In the genomic region with DNA sequence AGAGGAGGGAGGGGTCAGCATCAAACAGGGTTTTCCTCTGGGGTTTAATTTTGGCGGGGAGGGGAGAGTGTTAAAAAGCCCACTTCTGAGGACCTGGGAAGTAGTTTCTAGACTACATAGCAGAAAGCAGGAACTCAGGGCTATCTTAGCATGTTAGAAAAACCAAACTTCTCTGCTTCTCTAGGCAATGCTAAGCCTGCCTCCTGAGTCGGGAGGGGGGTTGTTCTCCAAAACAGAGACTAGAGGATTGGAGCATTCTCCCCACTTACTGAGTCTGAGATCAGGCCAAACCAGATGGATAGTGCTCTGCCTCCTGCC, we compare ENCODE assay signal across 13 mouse cellular contexts. TPM values are rescaled to one million over a fixed set of nuclear protein-coding genes. Genes with fewer than 3 reads are reported as not detected.
DNase-seq lines count a peak whose midpoint lies in the region; ATAC-seq lines count a peak whose summit lies in the region.
"Had no signal": no experiment of that assay in that cellular context is flagged by ENCODE, and none has a peak within 500 bp of the region (broad histone marks: within the 10 kb centered on the region; RNA-seq: fewer than 3 reads in every experiment).

No protein-coding gene starts in this region.

- H3K27me3 ChIP-seq in hindbrain, embryonic 12.5 days: peaks cover 68% of the 10 kb centered on the region
- peaks cover 36% of the 10 kb centered on the region for H3K27me3 ChIP-seq in hindbrain, embryonic 11.5 days (ENCODE audit: control insufficient read depth, insufficient read depth, low read length)
- peaks cover 91% of the 10 kb centered on the region for H3K27me3 ChIP-seq in midbrain, embryonic 13.5 days
- H3K27me3 ChIP-seq in midbrain, embryonic 16.5 days (ENCODE audit: control insufficient read depth, insufficient read depth, low read depth, low read length): peaks cover 49% of the 10 kb centered on the region
- H3K27me3 ChIP-seq in limb, embryonic 10.5 days (ENCODE audit: low read depth, poor library complexity, severe bottlenecking): peaks cover 48% of the 10 kb centered on the region
- peaks cover 32% of the 10 kb centered on the region for H3K27me3 ChIP-seq in stomach, embryonic 16.5 days (ENCODE audit: control insufficient read depth, insufficient read depth, low read length)

- no peak overlapping the region for H3K27ac ChIP-seq in hindbrain, embryonic 12.5 days
- no peak overlapping the region for H3K27ac ChIP-seq in hindbrain, embryonic 11.5 days (ENCODE audit: low read depth, low read length)
- H3K27ac ChIP-seq in midbrain, embryonic 13.5 days: no peak overlapping the region
- no peak overlapping the region for H3K27ac ChIP-seq in midbrain, embryonic 16.5 days (ENCODE audit: low read length)
- H3K27ac ChIP-seq in limb, embryonic 10.5 days: peak overlapping the region; percentile 88; the same call in 1 of the 2 replicates
- peak overlapping the region; percentile 26; the same call in 1 of the 2 replicates for H3K27ac ChIP-seq in stomach, embryonic 16.5 days (ENCODE audit: low read length)
- H3K27ac ChIP-seq: layer of hippocampus, adult 2 months; limb, embryonic 15.5 days had no signal

- H3K36me3 ChIP-seq in hindbrain, embryonic 12.5 days: no peaks in the 10 kb centered on the region
- no peaks in the 10 kb centered on the region for H3K36me3 ChIP-seq in hindbrain, embryonic 11.5 days (ENCODE audit: control insufficient read depth, insufficient read depth, low read length)
- no peaks in the 10 kb centered on the region for H3K36me3 ChIP-seq in midbrain, embryonic 13.5 days
- H3K36me3 ChIP-seq in midbrain, embryonic 16.5 days (ENCODE audit: control insufficient read depth, insufficient read depth, low read length): no peaks in the 10 kb centered on the region
- peaks cover 5% of the 10 kb centered on the region; the same call in 1 of the 2 replicates for H3K36me3 ChIP-seq in limb, embryonic 10.5 days
- H3K36me3 ChIP-seq in stomach, embryonic 16.5 days (ENCODE audit: control insufficient read depth, insufficient read depth, low read length): no peaks in the 10 kb centered on the region
- H3K36me3 ChIP-seq: limb, embryonic 15.5 days had no signal

- no peak for ATAC-seq in hindbrain, embryonic 12.5 days (ENCODE audit: low FRiP score)
- ATAC-seq in hindbrain, embryonic 11.5 days (ENCODE audit: low FRiP score): no peak
- no peak for ATAC-seq in midbrain, embryonic 13.5 days
- no peak for ATAC-seq in midbrain, embryonic 16.5 days
- no peak for ATAC-seq in stomach, embryonic 16.5 days (ENCODE audit: insufficient read depth, low FRiP score)
- ATAC-seq: CD4-positive, CD25-positive, alpha-beta regulatory T cell, adult 4 months had no signal

- DNase-seq in hindbrain, embryonic 11.5 days (ENCODE audit: low spot score): no peak
- no peak for DNase-seq in limb, embryonic 10.5 days (ENCODE audit: low spot score)
- DNase-seq in left cerebral cortex, postnatal 14 days (ENCODE audit: low spot score in 2 of 2): no peak
- DNase-seq in left cerebral cortex, adult 9 months (ENCODE audit: low spot score in 2 of 2): no peak
- DNase-seq: cerebellum, postnatal 14 days; heart, adult 18-20 months had no signal

- no peaks in the 10 kb centered on the region for H3K9me3 ChIP-seq in hindbrain, embryonic 12.5 days (replicated peaks)
- H3K9me3 ChIP-seq in hindbrain, embryonic 11.5 days (ENCODE audit: control insufficient read depth, low read length): no peaks in the 10 kb centered on the region
- no peaks in the 10 kb centered on the region for H3K9me3 ChIP-seq in midbrain, embryonic 13.5 days
- no peaks in the 10 kb centered on the region for H3K9me3 ChIP-seq in midbrain, embryonic 16.5 days (replicated peaks; ENCODE audit: control insufficient read depth, low read length, poor library complexity, severe bottlenecking)
- H3K9me3 ChIP-seq in limb, embryonic 10.5 days (replicated peaks): no peaks in the 10 kb centered on the region
- no peaks in the 10 kb centered on the region for H3K9me3 ChIP-seq in stomach, embryonic 16.5 days (replicated peaks; ENCODE audit: control insufficient read depth, low read length)
- H3K9me3 ChIP-seq: limb, embryonic 15.5 days had no signal

- no peak overlapping the region for H3K9ac ChIP-seq in hindbrain, embryonic 12.5 days
- H3K9ac ChIP-seq in hindbrain, embryonic 11.5 days (ENCODE audit: low read depth, low read length): no peak overlapping the region
- 0 out of 2 replicates have a peak overlapping the region, but pooled peaks have one; percentile 10 for H3K9ac ChIP-seq in midbrain, embryonic 13.5 days (replicated peaks)
- no peak overlapping the region for H3K9ac ChIP-seq in midbrain, embryonic 16.5 days (ENCODE audit: low read depth, low read length)
- H3K9ac ChIP-seq in stomach, embryonic 16.5 days (ENCODE audit: low read length): peak overlapping the region; percentile 73
- H3K9ac ChIP-seq: limb, embryonic 15.5 days had no signal

- WGBS in hindbrain, embryonic 12.5 days: 8% methylated on average over 2 of the region's 2 CpGs
- WGBS in hindbrain, embryonic 11.5 days: 13% methylated on average over 2 of the region's 2 CpGs
- WGBS in midbrain, embryonic 13.5 days: 18% methylated on average over 2 of the region's 2 CpGs
- WGBS in midbrain, embryonic 16.5 days: 13% methylated on average over 2 of the region's 2 CpGs
- 5% methylated on average over 2 of the region's 2 CpGs for WGBS in limb, embryonic 10.5 days
- WGBS in stomach, embryonic 16.5 days: 16% methylated on average over 2 of the region's 2 CpGs

- H3K4me1 ChIP-seq in hindbrain, embryonic 12.5 days: peaks cover 20% of the 10 kb centered on the region
- 0 out of 2 replicates have a peak, but pooled peaks cover 2% of the 10 kb centered on the region for H3K4me1 ChIP-seq in hindbrain, embryonic 11.5 days (replicated peaks; ENCODE audit: control insufficient read depth, insufficient read depth, low read length)
- H3K4me1 ChIP-seq in midbrain, embryonic 13.5 days (replicated peaks): peaks cover 22% of the 10 kb centered on the region
- H3K4me1 ChIP-seq in midbrain, embryonic 16.5 days (ENCODE audit: control insufficient read depth, insufficient read depth, low read length): peaks cover 15% of the 10 kb centered on the region; the same call in 1 of the 2 replicates
- H3K4me1 ChIP-seq in limb, embryonic 10.5 days: peaks cover 53% of the 10 kb centered on the region
- H3K4me1 ChIP-seq in stomach, embryonic 16.5 days (ENCODE audit: control insufficient read depth, insufficient read depth, low read length): peaks cover 9% of the 10 kb centered on the region; the same call in 1 of the 2 replicates

- H3K4me3 ChIP-seq in hindbrain, embryonic 12.5 days: 0 out of 2 replicates have a peak overlapping the region, but pooled peaks have one; percentile 54
- no peak overlapping the region for H3K4me3 ChIP-seq in hindbrain, embryonic 11.5 days (ENCODE audit: low read depth, low read length)
- peak overlapping the region; percentile 53; the same call in 1 of the 2 replicates for H3K4me3 ChIP-seq in midbrain, embryonic 13.5 days (replicated peaks)
- H3K4me3 ChIP-seq in midbrain, embryonic 16.5 days (ENCODE audit: low read depth, low read length): no peak overlapping the region
- H3K4me3 ChIP-seq in limb, embryonic 10.5 days: peak overlapping the region; percentile 68
- H3K4me3 ChIP-seq in stomach, embryonic 16.5 days (replicated peaks; ENCODE audit: low read length): peak overlapping the region; percentile 56
- H3K4me3 ChIP-seq: layer of hippocampus, adult 2 months had no signal

- intact Hi-C loops in left cerebral cortex, postnatal 14 days (cut with DNase I): loop anchor here (10.0 kb wide), 1 partner anchor 515 kb away; a partner anchor contains a TSS

- H3K4me2 ChIP-seq in hindbrain, embryonic 12.5 days (replicated peaks): peak overlapping the region; percentile 93; the same call in 1 of the 2 replicates
- H3K4me2 ChIP-seq in hindbrain, embryonic 11.5 days (replicated peaks; ENCODE audit: low read depth, low read length): no peak overlapping the region
- peak overlapping the region; percentile 72; the same call in 1 of the 2 replicates for H3K4me2 ChIP-seq in midbrain, embryonic 13.5 days (replicated peaks)
- no peak overlapping the region for H3K4me2 ChIP-seq in midbrain, embryonic 16.5 days (ENCODE audit: low read length)
- peak overlapping the region; percentile 84 for H3K4me2 ChIP-seq in stomach, embryonic 16.5 days (ENCODE audit: low read depth, low read length)

RNA-seq across cellular contexts. Expression of a gene that starts 1.8 kb away (rescaled TPM):
- 3.1 and 3.4 TPM in 2 replicates for polyA plus RNA-seq in hindbrain, embryonic 12.5 days (2016; fragmentation: Nextera tagmentation; extraction: Ambion mirVana)
- polyA plus RNA-seq in hindbrain, embryonic 11.5 days (2014; fragmentation: Nextera tagmentation; extraction: Ambion mirVana): 3.3 and 5.1 TPM in 2 replicates
- polyA plus RNA-seq in midbrain, embryonic 13.5 days (2015; fragmentation: Nextera tagmentation; extraction: Ambion mirVana): 17.2 and 17.6 TPM in 2 replicates
- 16.3 and 19.5 TPM in 2 replicates for polyA plus RNA-seq in midbrain, embryonic 16.5 days (2015; fragmentation: Nextera tagmentation; extraction: Ambion mirVana)
- polyA plus RNA-seq in limb, embryonic 10.5 days (2016; fragmentation: Nextera tagmentation; extraction: Ambion mirVana): 4.8 and 5.2 TPM in 2 replicates
- polyA plus RNA-seq in stomach, embryonic 16.5 days (2015; fragmentation: Nextera tagmentation; extraction: Ambion mirVana): 29.3 and 33.1 TPM in 2 replicates
- total RNA-seq in left cerebral cortex, postnatal 14 days (2021): 1 to 10 TPM; 1.7 TPM

Comparison
In these comparisons a context has a peak if more than half of its experiments do, and no peak if none do; other contexts are left out.
1. H3K4me2 ChIP-seq: peak in hindbrain, embryonic 12.5 days (single experiment), midbrain, embryonic 13.5 days (single experiment) and stomach, embryonic 16.5 days (single experiment); none in hindbrain, embryonic 11.5 days (single experiment) and midbrain, embryonic 16.5 days (single experiment).
2. H3K4me3 ChIP-seq: peak in hindbrain, embryonic 12.5 days (single experiment), midbrain, embryonic 13.5 days (single experiment), limb, embryonic 10.5 days (single experiment) and stomach, embryonic 16.5 days (single experiment); none in hindbrain, embryonic 11.5 days (single experiment) and midbrain, embryonic 16.5 days (single experiment).
3. H3K9ac ChIP-seq: peak in midbrain, embryonic 13.5 days (single experiment) and stomach, embryonic 16.5 days (single experiment); none in hindbrain, embryonic 12.5 days (single experiment), hindbrain, embryonic 11.5 days (single experiment) and midbrain, embryonic 16.5 days (single experiment).
4. H3K27ac ChIP-seq: peak in limb, embryonic 10.5 days (single experiment) and stomach, embryonic 16.5 days (single experiment); none in hindbrain, embryonic 12.5 days (single experiment), hindbrain, embryonic 11.5 days (single experiment), midbrain, embryonic 13.5 days (single experiment) and midbrain, embryonic 16.5 days (single experiment).